Mouse (Mus musculus): ENCODE data around the gene Ptprk. TPM values are rescaled to one million over a fixed set of nuclear protein-coding genes. Genes with fewer than 3 reads are reported as not detected.

Gene Ptprk
- total RNA-seq, 4 experiments from 2014 or later, result 2.3 to 2.7 (median 2.5) TPM

DNA sequence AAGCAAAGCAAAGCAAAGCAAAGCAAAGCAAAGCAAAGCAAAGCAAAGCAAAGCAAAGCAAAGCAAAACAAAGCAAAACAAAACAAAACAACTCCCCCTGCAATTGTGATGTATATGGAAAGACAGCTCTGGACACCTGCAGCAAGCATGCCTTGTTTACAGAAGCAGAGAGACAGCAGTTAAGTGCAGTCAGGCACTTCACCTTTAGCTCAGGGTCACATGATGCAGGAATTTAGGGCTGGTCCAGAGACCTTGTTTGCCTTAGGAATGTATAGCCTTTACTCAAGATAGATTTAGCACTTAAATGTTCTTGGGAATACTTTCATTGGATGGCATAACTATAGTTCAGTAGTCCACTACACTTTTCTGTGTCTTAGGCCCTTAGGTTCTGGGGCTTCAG is 561.5 kb downstream of the Ptprk start:
- no peak for DNase-seq (ENCODE audit: low spot score in 2 of 2)

DNA sequence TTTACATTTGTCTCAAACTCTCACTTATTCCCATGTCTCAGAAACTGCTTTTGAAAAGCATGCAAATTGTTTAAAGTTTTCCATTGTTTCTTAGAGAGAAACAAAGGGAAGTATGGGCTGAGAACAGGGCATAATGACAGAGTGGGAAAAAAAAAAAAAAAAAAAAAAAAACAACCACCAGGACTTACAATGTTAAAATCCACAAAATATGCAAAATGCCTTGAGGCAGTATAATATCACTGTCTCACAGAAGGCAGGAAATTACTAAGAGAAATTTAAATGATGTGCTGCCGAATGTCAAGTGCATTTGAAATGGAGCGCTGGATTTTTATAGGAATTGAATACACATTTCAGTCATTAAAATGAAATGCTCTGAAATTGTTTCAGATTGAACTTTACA is 567.3 kb downstream of the Ptprk start:
- no peak for DNase-seq (ENCODE audit: low spot score in 2 of 2)

Small RNAs within 50 kb of the gene (microRNA-seq; reads per million reads assigned to microRNA genes)
- gene Gm22370, result not detected

All from gastrocnemius, adult 8-10 months (tissue).